Mouse (Mus musculus) frontal cortex, adult 2 months (tissue): ENCODE results near the gene Ndufb10. TPM values are rescaled to one million over a fixed set of nuclear protein-coding genes. Genes with fewer than 3 reads are reported as not detected.
"Not testable (repeated sequence)": the region's sequence is repeated elsewhere in the genome, so short reads cannot be mapped to it uniquely, and the experiment has no call there.

Experiments used
- DNase-seq, 2 experiments: peaks; one replicate each; pipeline ENCODE4 v3.0.0; 2022; ENCODE audit warnings: low spot score in 1 of 2; ENCODE audit errors: extremely low spot score in 1 of 2
- polyA plus RNA-seq: library from polyadenylated mRNA; depleted of rRNA; stranded (reverse); fragments of >200 nt; gene quantifications from 2 replicates; pipeline ENCODE4 v1.2.3, GENCODE M21; 2012

Ndufb10 gene
- polyA plus RNA-seq, 1 experiment = 445 TPM

DNA sequence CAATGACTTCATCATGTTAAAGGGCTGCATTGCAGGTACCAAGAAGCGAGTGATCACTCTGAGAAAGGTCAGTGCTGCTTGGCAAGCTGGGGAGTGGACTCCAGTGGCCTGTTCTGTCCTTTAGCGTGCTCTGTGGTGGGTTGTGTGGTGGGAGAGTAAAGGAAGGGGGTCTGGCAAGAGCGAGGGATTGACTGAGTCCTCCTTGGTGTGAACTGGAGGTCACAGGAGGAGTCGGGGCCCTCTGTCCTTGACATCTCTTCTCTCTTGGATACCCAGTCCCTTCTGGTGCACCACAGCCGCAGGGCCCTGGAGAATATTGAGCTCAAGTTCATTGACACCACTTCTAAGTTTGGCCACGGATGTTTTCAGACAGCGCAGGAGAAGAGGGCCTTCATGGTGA is 11.2 kb upstream of the Ndufb10 start:
- DNase-seq = no peak

GRCm38 (mm10) chr17:24734513-24734912 is 10.2 kb upstream of the Ndufb10 start:
- no peak for DNase-seq

- no peak for DNase-seq
These were observed 9.3 kb upstream of the Ndufb10 start for GRCm38 (mm10) chr17:24733434-24734050.

DNA sequence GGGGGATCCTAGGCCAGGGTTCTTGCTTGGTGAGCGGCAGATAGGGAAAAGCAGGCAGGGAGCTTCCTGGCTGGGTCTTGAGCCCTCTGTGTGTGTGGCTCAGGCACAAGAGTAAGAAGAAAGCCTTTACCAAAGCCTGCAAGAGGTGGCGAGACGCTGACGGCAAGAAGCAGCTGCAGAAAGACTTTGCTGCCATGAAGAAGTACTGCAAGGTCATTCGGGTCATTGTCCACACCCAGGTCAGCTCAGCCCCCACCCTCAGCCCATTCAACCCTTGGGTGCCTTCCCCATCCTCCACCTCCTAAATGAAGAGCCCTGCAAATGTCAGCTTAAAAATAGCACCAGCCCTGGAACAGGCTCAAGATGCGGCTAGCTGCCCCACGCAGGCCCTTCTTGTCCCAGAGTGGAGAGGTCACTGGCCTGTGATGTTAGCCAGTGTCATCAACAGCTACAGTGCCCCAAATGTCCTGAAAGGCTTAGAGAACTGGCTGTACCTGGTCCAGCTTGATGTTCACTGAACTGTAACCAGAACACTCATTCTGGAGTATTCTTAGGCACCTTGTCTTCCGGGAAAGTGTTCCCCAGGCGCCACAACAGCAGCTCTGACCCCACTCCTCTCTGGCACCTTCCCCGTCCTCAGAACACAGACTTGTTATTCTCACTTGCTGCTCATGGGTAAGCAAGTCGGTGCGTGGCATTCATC is 8.1 kb upstream of the Ndufb10 start:
- no peak for DNase-seq

- DNase-seq = no peak
These were observed 6.5 kb upstream of the Ndufb10 start for GRCm38 (mm10) chr17:24730787-24731186.

DNA sequence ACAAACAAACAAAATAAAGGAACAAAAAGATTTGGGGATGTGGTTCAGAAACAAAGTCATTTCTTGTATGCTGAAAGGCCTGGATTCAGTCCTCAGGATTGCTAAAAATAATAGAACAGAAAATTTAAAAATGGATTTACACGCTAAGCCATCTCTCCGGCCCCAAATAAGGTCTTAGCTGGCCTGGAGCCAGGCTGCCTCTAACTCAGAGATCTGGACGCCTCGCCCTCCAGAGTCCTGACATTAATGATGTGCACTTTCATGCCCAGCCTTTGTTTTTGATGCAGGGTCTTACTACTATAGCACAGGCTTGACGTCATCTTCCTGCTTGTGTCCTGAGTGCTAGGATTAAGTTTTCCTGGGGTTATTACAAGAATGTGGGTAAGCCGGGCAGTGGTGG is 4.8 kb upstream of the Ndufb10 start:
- no peak for DNase-seq

DNA sequence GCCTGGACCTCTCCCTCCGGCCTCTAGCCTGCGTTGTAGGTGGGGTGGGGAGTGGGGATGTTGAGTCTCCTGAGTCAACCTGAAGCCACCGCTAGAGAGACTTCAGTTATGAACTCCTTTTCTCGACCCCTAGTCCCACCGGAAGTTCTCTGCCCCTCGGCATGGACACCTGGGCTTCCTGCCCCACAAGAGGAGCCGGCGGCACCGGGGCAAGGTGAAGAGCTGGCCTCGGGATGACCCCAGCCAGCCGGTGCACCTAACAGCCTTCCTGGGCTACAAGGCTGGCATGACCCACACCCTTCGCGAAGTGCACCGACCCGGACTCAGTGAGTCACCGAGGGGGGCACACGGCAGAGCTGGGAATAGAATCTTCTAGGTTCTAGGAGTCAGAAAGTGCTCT is 3.9 kb upstream of the Ndufb10 start:
- no peak for DNase-seq

DNA sequence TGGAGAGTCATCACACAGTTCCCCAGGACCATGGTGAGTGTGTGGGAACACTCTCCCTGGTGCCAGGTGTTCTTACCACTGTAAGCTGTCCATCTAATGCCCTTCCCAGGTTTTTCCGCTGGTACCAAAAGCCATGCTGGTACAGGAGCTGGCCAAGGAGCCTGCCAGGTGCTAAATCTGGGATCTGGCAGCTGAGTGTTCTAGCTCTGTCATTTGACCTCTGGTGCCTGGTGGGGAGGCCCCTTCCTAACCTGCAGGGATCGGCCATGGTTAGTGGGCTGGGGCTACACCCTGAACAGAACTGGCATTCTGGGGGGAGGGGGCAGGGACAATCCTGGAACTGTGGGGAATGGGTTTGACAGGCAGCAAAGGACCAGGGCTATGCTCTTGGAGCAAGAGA is 3.3 kb upstream of the Ndufb10 start, which contains the start of gene Rpl3l:
Gene Rpl3l, plus strand, starts transcription at position 203 of the 400 bp plus-strand sequence.
- DNase-seq = no peak

DNA sequence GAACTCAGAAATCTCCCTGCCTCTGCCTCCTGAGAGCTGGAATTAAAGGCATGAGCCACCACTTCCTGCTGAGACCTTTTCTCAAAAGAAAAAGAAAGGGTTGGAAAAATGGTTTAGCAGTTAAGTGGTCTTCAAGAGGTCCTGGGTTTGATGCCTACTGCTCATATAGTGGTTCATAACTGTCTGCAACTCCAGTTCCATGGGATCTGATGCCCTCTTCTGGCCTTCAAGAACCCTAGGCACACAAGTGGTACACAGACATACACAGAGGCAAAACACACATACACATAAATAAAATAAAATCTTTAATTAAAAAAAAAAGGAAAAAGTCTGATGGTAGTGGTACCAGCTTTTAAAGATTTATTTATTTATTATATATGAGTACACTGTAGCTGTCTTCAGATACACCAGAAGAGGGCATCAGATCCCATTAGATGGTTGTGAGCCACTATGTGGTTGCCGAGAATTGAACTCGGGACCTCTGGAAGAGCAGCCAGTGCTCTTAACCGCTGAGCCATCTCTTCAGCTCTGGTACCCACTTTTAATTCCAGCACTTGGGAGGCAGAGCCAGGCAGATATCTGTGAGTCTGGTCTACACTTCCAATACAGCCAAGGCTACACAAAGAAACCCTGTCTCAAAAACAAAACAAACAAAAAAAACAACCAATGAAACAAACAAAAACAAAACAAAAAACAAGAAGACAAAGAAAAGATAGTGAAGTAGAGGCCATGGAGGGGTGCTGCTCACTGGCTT is 1.5 kb upstream of the Ndufb10 start:
- DNase-seq = no peak

DNA sequence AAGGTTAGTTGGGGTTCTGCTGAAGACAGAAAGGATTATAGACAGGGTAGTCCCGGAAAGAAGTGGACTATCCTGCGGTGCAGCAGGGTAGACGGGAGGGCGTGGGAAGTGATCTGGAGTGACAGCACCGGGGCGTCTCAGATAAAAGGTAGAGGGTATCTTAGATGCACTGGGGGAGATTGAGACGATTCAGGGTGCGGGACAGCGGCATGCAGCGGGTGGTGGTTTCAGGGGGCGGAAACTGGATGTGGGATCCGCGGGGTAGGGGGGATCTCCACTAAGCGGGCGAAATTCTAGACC is 447 bp downstream of the Ndufb10 start:
- peak in 1 of 2 experiments; percentile 23 for DNase-seq

GRCm38 (mm10) chr17:24723122-24723880 is 977 bp downstream of the Ndufb10 start:
- no peak for DNase-seq

DNA sequence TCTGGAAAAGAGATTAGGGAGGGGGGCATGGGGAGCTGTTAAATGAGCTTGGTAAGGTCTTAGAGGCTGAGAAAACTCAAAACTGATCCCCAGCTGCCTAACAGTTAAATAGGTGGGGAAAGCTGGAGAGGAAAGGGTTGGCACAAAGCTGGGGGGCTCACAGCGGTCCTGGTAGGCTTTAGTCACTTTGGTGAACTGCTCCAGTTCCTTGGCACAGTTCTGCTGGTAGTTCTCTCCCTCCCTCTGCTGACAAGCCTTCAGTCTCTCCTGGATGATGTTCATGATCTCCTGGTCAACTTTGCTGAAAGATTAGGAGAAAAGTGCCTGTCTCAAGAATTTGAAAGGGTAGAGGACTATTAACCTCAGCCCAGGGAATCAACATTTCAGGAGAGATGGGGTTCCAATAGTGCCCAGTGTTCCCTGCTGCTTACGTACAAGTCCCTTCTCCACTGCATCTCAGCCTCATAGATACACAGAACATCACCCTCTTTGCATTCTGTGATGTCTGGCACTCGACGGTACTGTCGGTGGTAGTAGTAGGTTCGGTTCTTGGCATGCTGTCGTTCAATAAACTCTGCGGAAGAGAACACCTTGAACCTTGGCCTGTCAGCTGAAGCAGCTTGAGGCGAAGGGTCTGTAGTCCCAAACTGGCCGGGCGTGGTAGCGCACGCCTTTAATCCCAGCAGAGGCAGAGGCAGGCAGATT is 1.9 kb downstream of the Ndufb10 start:
- DNase-seq = no peak

- not testable (repeated sequence) for DNase-seq
These were observed 2.8 kb downstream of the Ndufb10 start for GRCm38 (mm10) chr17:24721383-24721955.

GRCm38 (mm10) chr17:24720616-24721015 is 3.7 kb downstream of the Ndufb10 start:
- DNase-seq = not testable (repeated sequence)

- peak; percentile 98 to 99 for DNase-seq
These were observed 4.6 kb downstream of the Ndufb10 start for GRCm38 (mm10) chr17:24719494-24720222.

DNA sequence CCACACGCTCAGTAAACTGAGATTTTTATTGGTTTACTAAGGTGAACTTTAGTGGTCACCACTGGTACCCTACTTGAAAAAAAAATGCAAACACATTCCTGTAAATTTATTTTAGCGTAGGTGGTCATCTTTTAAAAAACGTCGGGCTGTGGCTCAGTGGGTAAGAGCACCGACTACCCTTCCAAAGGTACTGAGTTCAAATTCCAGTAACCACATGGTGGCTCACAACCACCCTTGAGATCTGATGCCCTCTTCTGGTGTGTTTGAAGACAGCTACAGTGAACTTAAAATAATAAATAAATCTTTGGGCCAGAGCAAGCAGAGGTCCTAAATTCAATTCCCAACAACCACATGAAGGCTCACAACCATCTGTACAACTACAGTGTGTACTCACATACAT is 5.3 kb downstream of the Ndufb10 start:
- DNase-seq = not testable (repeated sequence)

DNA sequence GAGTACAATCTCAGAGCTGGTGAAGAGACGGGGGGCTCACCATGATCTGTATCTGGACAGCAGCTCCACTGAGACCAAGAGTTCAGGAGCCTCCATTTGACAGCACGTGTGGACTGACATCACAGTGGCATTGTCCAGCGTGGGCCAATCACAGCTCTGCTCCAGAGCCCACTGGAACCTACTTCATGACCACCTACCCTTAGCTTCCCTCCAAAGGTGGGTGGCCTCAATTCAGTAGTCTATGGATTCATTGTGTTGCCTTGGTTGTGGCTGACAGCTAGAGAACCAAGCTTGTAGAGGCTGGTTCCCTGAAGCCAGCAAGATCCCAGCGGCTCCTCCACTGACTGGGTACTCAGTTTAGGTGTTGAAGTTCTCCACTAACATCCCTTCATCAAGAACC is 6.3 kb downstream of the Ndufb10 start, which contains the start of the genes Rnf151 and Rps2:
Gene Rnf151, minus strand, starts transcription at position 121 of the 400 bp plus-strand sequence.
Gene Rps2, plus strand, starts transcription at position 174 of the 400 bp plus-strand sequence.
- DNase-seq = no peak

DNA sequence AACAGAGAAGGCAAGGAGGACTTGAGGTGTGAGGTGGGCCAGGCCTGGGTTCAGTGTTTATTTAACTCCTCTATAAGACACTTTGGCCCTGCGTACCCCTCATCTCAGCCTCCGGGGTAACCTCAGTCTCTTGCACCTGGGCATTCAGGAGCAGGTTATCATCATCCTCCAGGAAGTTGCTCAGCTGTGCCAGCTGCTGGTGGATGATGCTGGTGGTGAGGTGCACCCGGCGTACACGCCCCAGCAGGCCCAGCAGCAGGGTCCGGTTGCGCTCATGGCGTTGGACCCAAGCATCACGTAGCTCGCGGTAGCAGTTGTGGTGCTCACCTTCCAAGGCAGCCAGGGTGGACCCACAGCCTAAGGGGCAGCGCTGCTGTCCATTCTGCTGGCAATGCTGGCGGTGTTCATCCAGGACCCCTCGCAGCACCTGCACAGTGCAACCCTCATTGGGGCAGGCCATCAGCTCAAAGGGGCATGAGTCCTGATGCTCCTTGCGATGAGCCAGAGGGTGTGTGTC is 8.1 kb downstream of the Ndufb10 start:
- no peak for DNase-seq

- DNase-seq = no peak
These were observed 8.7 kb downstream of the Ndufb10 start for GRCm38 (mm10) chr17:24715556-24715955.
